Mouse (Mus musculus): ENCODE measurements around the gene Gm36210.
"Not testable (repeated sequence)": the region's sequence is repeated elsewhere in the genome, so short reads cannot be mapped to it uniquely, and the experiment has no call there.

DNA sequence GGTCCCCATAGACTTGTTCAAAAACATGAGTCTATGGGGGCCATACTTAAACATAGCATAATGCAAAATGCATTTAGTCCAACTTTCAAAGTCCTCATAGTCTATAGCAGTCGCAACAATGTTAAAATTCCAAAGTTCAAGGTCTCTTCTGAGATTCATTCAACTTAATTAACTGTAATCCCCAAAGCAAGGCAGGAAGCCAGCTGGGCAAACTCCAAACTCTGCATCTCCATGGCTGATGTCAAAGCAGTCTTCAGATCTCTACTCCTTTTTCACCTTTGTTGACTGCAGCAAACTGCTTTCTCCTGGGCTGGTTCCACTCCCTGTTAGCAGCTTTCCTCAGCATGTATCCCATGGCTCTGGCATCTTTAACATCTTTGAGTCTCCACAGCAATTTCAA lies 27.3 kb downstream of the Gm36210 start:
- TF ChIP-seq POLR2A (IDR thresholded peaks at IDR 0.05; ENCODE audit: borderline replicate concordance, control insufficient read depth, low read depth, low read length); CTCF (IDR thresholded peaks at IDR 0.05; ENCODE audit: control insufficient read depth, insufficient read depth, low read length): not testable (repeated sequence)

Data from bone marrow, adult 2 months (tissue).